Mouse (Mus musculus) hematopoietic stem cell, adult 5-6 weeks (primary cell): Measurements from ENCODE around the gene Crocc. TPM values are rescaled to one million over a fixed set of nuclear protein-coding genes. Genes with fewer than 3 reads are reported as not detected.

Source experiments
- ATAC-seq, 2 experiments: fragments of 125-278 bp in 1 of 2; replicated peaks in 1 of 2; 2 replicates each; pipeline ENCODE4 v1.8.0; 2016 to 2017; ENCODE audit warnings: inconsistent platforms in 2 of 2, mild to moderate bottlenecking in 2 of 2, moderate number of reproducible peaks in 2 of 2, low read depth in 1 of 2, moderate TSS enrichment in 1 of 2; ENCODE audit not compliant: low FRiP score in 2 of 2, poor library complexity in 2 of 2, severe bottlenecking in 2 of 2, insufficient read depth in 1 of 2, low TSS enrichment in 1 of 2
- total RNA-seq: library from RNA; stranded (forward); fragments of 172-1452, 232-1000 nt; gene quantifications from 2 replicates; pipeline ENCODE4 v1.2.3, GENCODE M21; 2017

Crocc gene
- total RNA-seq, 1 experiment from 2014 or later, result 8.3 TPM

DNA sequence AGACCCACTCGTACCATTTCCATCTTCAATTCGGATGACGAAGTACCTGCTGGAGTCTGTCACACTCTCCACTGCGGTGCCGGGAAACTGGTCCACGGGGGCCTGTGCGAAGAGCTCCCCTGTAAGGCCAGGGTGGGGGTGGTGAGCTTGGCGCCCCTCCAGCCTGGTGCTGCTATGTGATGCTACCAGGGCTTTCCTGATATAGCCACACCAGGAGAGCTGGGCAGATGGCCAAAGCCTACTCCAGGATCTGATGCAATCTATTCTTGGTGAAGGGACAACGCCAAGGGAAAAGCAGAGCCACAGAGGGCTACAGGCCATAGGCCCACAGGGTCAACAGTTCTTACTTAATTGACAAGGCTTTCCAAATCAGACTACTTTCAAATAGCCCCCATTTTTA, 13.3 kb upstream of the Crocc start:
- no peak for ATAC-seq

- ATAC-seq, result no peak
These were observed 12.2 kb upstream of the Crocc start for GRCm38 (mm10) chr4:141072502-141072901.

DNA sequence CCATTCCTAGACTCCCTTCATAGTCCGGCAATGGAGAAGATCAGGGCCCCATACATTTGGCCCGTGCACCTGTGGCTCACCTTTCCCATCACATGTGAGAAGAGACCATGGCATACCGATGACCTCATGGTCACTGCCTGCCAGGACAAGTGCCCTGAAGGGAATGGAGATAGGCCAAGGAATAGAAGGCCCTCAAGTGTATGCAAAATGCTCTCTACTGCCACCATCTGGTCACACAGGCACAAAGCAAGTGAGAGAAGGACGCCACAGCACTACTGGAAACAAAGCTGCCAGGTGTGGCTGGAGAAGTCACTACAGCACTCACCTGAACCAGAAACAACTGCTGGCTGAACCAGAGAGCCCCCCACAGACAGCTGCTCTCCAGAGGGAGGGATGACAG, 9.4 kb upstream of the Crocc start:
- peak; percentile 39 to 53; a peak in 1 of 4 replicates for ATAC-seq

DNA sequence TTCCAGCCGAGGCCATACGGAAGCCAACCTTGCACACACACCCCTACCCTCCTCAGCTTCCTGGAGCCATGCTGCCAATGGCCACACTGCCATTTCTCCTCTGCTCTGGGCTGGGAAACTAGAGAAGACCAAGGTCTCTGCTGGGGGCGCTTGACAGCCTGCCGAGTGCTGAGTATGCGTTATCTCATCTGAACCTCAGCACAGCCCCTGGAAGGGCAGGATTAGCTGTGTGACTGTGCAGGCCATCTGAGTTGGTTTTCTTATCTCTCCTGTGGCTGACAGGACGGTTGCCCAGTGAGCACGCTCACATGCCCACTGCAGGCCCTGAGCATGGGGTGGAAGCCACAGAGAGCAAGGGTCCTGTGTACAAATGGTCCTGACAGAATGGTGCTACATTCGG, 8.3 kb upstream of the Crocc start:
- ATAC-seq, result no peak; a peak in 1 of 4 replicates

DNA sequence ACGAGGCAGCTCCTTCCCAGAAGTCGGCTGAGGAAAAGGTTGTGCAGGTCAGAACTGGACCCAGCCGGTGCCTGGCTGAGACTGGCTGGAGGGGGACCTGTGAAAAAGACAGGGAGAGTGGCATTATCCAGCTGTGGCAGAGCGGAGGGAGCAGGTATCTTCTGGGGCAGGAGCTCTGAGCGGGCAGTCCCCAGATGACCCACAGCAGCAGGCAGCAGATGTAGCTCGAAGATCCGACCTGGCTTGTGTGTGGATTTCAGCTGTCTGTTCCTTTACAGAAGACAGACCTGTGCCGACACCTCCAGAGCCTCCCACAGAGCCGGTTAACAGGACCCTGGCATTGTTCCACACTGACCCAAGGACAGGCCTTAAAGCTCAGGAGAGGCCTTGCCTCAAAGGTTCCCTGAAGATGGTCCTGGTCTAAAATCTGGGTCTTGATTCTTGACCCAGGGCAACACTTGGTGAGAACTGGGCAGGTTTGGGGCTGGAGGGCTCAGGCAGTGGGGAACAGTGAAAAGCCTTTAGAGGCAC, 7.2 kb upstream of the Crocc start:
- ATAC-seq, result no peak

- no peak for ATAC-seq
These were observed 6.6 kb upstream of the Crocc start for GRCm38 (mm10) chr4:141066709-141067515.

GRCm38 (mm10) chr4:141065123-141065522, 4.8 kb upstream of the Crocc start:
- ATAC-seq, result peak; percentile 63 to 68

DNA sequence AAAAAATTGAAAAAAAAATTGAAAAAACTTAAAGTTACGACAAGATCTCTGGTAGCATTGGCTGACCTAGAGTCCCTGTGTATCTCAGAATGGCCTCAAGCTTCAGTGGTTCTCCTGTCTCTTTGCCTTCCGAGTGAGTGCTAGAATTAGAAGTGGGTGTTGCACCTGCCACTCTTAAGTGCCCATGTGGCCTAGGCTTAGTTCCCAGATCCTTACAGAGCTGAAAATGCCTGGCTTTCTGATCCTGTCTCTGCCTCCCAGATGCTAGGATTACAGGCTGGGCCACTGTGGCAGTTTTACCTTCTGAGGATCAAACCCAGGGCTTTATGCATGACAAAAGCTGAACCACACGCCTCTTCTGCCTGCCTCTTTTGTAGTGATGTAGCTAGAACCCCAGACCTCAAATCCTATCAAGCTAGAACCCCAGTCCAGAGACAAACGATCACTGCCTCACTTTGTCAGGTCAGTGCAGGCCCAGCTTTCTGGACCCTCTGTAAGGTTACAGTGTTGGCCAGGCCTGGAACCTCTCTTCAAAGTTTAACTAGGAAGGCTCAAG, 3.8 kb upstream of the Crocc start:
- ATAC-seq, result no peak

- ATAC-seq, result peak; percentile 1; a peak in 1 of 4 replicates
These were observed 529 bp downstream of the Crocc start for GRCm38 (mm10) chr4:141059616-141060425.

- ATAC-seq, result no peak
These were observed 1.5 kb downstream of the Crocc start for GRCm38 (mm10) chr4:141058835-141059234.

DNA sequence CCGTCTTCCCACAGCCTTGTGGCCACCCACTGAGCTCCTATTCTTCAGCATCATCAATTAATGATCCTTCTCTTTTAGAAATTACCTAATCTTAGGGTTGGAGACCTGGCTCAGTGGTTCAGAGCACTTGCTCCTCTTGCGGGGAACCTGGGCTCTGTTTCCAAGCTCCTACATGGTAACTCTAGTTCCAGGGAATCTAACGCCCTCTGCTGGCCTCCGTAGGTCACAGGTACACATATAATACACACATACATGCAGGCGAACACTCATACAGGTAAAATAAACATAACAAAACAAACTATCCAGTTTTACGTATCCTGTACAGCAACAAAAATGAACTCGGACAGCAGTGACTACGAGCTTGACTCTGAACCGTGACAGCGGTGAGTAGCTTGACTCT, 3.4 kb downstream of the Crocc start:
- no peak for ATAC-seq

DNA sequence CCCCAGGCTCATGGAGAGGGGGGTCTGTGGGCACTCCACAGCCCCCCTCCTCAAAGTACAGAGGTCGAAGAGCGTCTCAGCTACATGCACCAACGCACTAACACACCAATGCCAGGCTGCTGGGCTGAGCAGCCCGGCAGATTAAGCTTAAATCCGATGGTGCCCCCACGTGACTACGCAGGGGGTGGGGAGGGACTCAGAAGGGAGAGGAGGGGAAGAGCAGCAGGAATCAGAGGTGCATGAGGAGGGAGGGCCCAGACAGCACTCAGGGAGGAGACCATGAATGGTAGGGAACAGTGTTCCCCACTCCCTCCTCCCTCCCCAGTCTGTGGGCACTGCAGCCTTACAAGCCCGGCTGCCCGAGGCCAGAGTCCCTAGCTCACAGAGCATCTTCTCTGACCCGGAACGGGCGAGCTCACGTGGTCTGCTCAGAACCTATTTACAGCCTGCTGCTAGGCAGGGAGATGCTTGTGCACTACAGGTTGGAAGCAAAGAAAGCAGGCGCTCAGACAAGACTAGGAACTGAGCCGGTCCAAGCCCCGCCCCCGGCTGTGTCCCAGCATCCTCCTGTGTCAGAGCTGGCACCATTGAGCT, 6.7 kb downstream of the Crocc start:
- no peak for ATAC-seq

DNA sequence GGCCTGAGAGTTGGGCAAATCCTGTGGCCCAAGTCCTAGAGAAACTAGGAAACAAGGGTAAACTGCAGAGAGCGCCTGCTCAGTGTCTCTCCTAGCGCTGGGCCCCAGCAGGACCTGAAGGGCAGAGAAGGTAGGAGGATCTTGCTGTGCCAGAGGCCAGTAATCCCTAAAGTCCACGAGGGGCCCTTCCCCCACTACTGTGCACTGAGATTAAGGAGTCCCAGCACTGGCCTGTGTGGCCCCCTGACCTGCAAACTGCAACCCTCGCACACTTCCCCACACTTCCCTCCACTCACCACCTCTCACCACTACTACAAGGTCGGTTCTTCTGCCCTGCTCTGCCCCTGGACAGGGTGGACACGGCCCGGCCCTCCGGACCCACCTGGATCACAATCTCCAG, 7.2 kb downstream of the Crocc start:
- ATAC-seq, result no peak

GRCm38 (mm10) chr4:141052442-141052841, 7.9 kb downstream of the Crocc start:
- ATAC-seq, result no peak

DNA sequence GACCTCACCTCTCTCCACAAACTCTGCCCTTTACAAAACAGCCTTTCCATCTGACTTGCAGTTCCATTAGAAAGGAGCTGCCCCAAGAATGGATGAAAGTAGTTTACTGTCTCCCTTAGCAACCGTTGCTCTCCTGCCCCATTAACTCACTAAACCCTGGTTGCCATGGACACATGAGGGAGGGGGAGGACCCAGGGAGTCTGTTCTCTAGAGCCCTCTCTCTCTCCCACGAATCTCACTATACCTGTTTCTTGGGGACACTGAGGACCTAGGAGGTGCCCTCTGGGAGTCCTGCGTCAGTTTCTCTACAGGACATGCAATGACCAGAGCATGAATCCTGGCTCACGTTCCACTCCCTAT, 10.9 kb downstream of the Crocc start:
- ATAC-seq, result no peak

- no peak for ATAC-seq
These were observed 11.4 kb downstream of the Crocc start for GRCm38 (mm10) chr4:141048810-141049475.

GRCm38 (mm10) chr4:141044816-141045215, 15.5 kb downstream of the Crocc start:
- peak; percentile 81 to 83 for ATAC-seq
